Mouse (Mus musculus) ES-E14 (cell line): ENCODE data around the gene Dnaja4.

Source experiments
- CHD2 ChIP-seq: IDR thresholded peaks from 2 replicates; pipeline ENCODE4 v1.6.1; 2014; ENCODE audit warnings: mild to moderate bottlenecking, low read depth, low read length, inconsistent platforms
- MAFK ChIP-seq: IDR thresholded peaks from 2 replicates; pipeline ENCODE4 v1.6.1; 2014; ENCODE audit warnings: mild to moderate bottlenecking, low read depth, low read length, inconsistent platforms; ENCODE audit not compliant: insufficient read depth

- no peak for TF ChIP-seq MAFK
- TF ChIP-seq CHD2: no peak
These were observed 53.7 kb downstream of the Dnaja4 start for GRCm38 (mm10) chr9:54752201-54752943.
